Comparison of ENCODE assay signal across 8 mouse cellular contexts in the genomic region with DNA sequence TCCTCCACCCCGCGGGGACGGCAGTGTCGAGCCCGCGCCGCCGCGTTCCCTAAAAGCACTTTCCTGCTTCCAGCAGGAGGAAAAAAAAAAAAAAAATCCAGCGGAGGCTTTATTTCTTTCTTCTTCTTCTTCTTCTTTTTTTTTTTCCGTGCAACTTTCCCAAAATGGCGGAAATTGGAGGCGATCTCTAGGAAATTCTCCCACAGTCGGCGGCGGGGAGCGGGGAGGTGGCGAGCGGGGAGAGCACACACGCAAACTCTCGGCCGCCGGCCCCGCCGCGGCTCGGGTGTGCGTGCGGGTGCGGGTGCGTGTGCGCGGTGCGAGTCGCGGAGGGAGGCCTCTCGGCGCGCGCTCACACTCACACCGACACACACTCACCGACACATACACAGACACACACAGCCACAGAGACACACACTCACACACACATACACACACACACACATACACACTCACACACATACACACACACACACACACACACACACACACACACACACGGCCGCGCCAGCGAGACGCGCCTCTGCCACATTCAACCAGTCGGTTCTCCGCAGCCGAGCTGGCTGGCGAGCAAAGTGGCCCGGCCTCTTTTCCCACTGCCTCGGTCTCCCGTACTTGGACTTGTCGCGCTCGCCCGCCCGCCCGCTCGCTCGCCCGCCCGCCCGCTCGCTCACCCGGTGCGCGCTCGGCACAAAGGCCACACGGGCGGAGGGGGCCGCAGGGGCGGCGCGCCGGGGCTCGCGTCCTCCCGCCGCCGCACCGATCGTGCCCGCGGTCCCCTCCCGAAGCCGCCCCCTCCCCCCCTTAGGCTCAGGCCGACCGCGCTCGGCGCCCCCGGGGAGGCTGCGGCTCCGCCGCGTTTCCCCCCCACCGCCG. TPM values are rescaled to one million over a fixed set of nuclear protein-coding genes. Genes with fewer than 3 reads are reported as not detected.
DNase-seq lines count a peak whose midpoint lies in the region; ATAC-seq and TF ChIP-seq lines count a peak whose summit lies in the region.

No protein-coding gene starts in this region.

- no peak for TF ChIP-seq CTCF in Patski (IDR thresholded peaks at IDR 0.05)

- under 1% methylated on average over 78 of the region's 101 CpGs for WGBS in hindbrain, embryonic 16.5 days

- H3K4me1 ChIP-seq in hindbrain, embryonic 16.5 days (ENCODE audit: control insufficient read depth, insufficient read depth, low read depth, low read length) = peaks cover 11% of the 10 kb centered on the region
- H3K4me1 ChIP-seq in megakaryocyte, embryonic 14.5 days = peaks cover 14% of the 10 kb centered on the region

- intact Hi-C loops in left cerebral cortex, postnatal 14 days (cut with DNase I) = loop anchor here (2.0 to 10.0 kb wide), 6 partner anchors 118 to 623 kb away; partner anchors contain the start of gene Arhgap18

- peak overlapping the region; percentile 69 for H3K4me3 ChIP-seq in hindbrain, embryonic 16.5 days (ENCODE audit: low read length)
- peak overlapping the region; percentile 97 for H3K4me3 ChIP-seq in megakaryocyte, embryonic 14.5 days (replicated peaks)

- in situ Hi-C loops in Patski (cut with MboI; ENCODE audit: low pct_unique_long_range_greater_than_20kb) = loop anchor here (5.0 to 10.0 kb wide), 3 partner anchors 340 to 518 kb away; partner anchors contain the start of gene Arhgap18

- CTCF ChIA-PET in Patski (lab: Charles Lee) = no interaction called here

- no peaks in the 10 kb centered on the region for H3K27me3 ChIP-seq in Patski
- no peaks in the 10 kb centered on the region for H3K27me3 ChIP-seq in hindbrain, embryonic 16.5 days (replicated peaks; ENCODE audit: control insufficient read depth, insufficient read depth, low read length)
- H3K27me3 ChIP-seq in megakaryocyte, embryonic 14.5 days (replicated peaks) = no peaks in the 10 kb centered on the region

- no peaks in the 10 kb centered on the region for H3K9me3 ChIP-seq in hindbrain, embryonic 16.5 days (ENCODE audit: control insufficient read depth, low read length)
- no peaks in the 10 kb centered on the region for H3K9me3 ChIP-seq in megakaryocyte, embryonic 14.5 days

- H3K4me2 ChIP-seq in hindbrain, embryonic 16.5 days (ENCODE audit: low read length) = peak overlapping the region; percentile 99

- no peak for DNase-seq in Patski (ENCODE audit: low read depth, low spot score)
- DNase-seq in cerebellum, adult 9-11 months = peak; percentile 51
- peak; percentile 29 for DNase-seq in gastrocnemius, adult 18-20 months (ENCODE audit: low spot score)
- DNase-seq in left cerebral cortex, postnatal 14 days (ENCODE audit: low spot score in 2 of 2) = peak; percentile 57 to 62
- peak; percentile 70 for DNase-seq in right cerebral cortex, postnatal 25 days
- peak; percentile 49 to 63 for DNase-seq in urinary bladder, postnatal 4 days (ENCODE audit: low spot score in 2 of 2)

- peak; percentile 20 for ATAC-seq in Patski
- ATAC-seq in hindbrain, embryonic 16.5 days = peak; percentile 71

- peak overlapping the region; percentile 85 for H3K9ac ChIP-seq in hindbrain, embryonic 16.5 days (ENCODE audit: low read depth, low read length)

- POLR2A ChIA-PET in Patski (lab: Charles Lee) = interaction anchor here (0.6 kb wide), 1 partner anchor 402 kb away, joined by 3 read pairs; no protein-coding TSS in a partner anchor

- H3K36me3 ChIP-seq in hindbrain, embryonic 16.5 days (ENCODE audit: control insufficient read depth, insufficient read depth, low read length) = no peaks in the 10 kb centered on the region
- H3K36me3 ChIP-seq in megakaryocyte, embryonic 14.5 days (replicated peaks; ENCODE audit: low read length) = no peaks in the 10 kb centered on the region

- H3K27ac ChIP-seq in hindbrain, embryonic 16.5 days (ENCODE audit: low read depth, low read length) = peak overlapping the region; percentile 94

RNA-seq across cellular contexts. Expression of gene L3mbtl3, which starts 1.1 kb away (rescaled TPM):
- 10.9 TPM for polyA plus RNA-seq in Patski (2021)
- 1 to 10 TPM; 4.7 to 6.2 TPM for total RNA-seq in gastrocnemius, adult 18-20 months (2021)
- 24.5 and 25.6 TPM in 2 replicates for polyA plus RNA-seq in hindbrain, embryonic 16.5 days (2015; fragmentation: Nextera tagmentation; extraction: Ambion mirVana)
- total RNA-seq in left cerebral cortex, postnatal 14 days (2021) = 10 to 100 TPM; 29.0 to 31.9 TPM
- 3.8 and 8.2 TPM in 2 replicates for polyA plus RNA-seq in megakaryocyte, embryonic 14.5 days (2012; ENCODE audit: insufficient read depth, low replicate concordance)
